Mouse (Mus musculus): ENCODE data around the gene Bcl2a1b.
"Not testable (repeated sequence)": the region's sequence is repeated elsewhere in the genome, so short reads cannot be mapped to it uniquely, and the experiment has no call there.

GRCm38 (mm10) chr9:89198349-89198748 is 660 bp upstream of the Bcl2a1b start:
- not testable (repeated sequence) for TF ChIP-seq CTCF (IDR thresholded peaks at IDR 0.05; ENCODE audit: extremely low read depth, insufficient read length, insufficient replicate concordance, low read depth, low read length); POLR2A (IDR thresholded peaks at IDR 0.05; ENCODE audit: low read depth, low read length)

Measured in small intestine, adult 2 months (tissue).